Mouse (Mus musculus): ENCODE measurements at regions not wholly inside any gene's neighbourhood (a gene's known extent, or its start where the extent isn't known, plus 50 kb on each side); places are given as distances from the start of the nearest gene placed in this dataset.
A peak's percentile ranks its signal among the peaks of the same experiment; 100 is the strongest.
"Not testable (repeated sequence)": the region's sequence is repeated elsewhere in the genome, so short reads cannot be mapped to it uniquely, and the experiment has no call there.

DNA sequence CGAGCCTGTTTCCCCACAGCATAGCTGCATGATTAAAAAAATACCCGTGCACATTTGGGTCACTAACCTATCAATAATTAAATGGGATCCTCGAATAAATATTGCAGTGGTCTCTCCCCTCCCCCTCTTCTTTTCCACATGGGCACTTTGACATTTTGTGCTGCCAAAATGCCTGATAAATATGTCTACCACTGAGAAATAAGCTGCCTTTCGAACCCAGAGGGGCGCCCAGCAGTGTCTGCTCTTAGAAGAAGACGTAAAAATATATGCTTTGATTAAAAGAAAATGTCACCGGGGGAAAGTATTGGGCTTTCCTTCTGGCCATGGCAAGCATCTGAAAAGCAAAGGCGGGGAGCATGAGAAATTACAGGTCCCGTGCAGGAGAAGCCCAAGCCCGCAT, 152.6 kb upstream of the Frmd4a start:
- H3K36me3 ChIP-seq: no peaks in the 10 kb centered on the region
- no peak for ATAC-seq (ENCODE audit: low FRiP score, low read depth)
- WGBS: 62% methylated on average over 10 of the region's 10 CpGs
- no peaks in the 10 kb centered on the region for H3K9me3 ChIP-seq
- H3K27ac ChIP-seq (replicated peaks): no peak overlapping the region
- H3K4me1 ChIP-seq (replicated peaks): no peaks in the 10 kb centered on the region
- no peak overlapping the region for H3K9ac ChIP-seq
- H3K4me2 ChIP-seq: no peak overlapping the region
- H3K4me3 ChIP-seq: no peak overlapping the region
- no peaks in the 10 kb centered on the region for H3K27me3 ChIP-seq

DNA sequence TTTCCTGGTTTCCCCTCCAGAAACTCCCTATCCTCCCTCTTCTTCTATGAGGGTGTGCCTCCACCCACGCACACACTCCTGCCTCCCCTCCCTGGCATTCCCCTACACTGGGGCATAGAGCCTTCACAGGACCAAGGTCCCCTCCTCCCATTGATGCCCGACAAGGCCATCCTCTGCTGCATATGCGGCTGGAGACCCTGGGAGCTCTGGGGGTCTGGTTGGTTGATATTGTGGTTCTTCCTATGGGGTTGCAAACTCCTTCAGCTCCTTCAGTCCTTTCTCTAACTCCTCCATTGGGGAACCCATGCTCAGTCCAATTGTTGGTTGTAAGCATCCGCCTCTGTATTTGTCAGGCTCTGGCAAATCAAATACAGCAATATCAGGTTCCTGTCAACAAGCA, 150.8 kb upstream of the Frmd4a start:
- 83% methylated on average over 4 of the region's 4 CpGs for WGBS
- not testable (repeated sequence) for ATAC-seq (ENCODE audit: low FRiP score, low read depth); H3K9ac ChIP-seq; H3K4me1 ChIP-seq (replicated peaks); H3K4me3 ChIP-seq; H3K9me3 ChIP-seq; H3K27me3 ChIP-seq; H3K4me2 ChIP-seq; H3K36me3 ChIP-seq; H3K27ac ChIP-seq (replicated peaks)

DNA sequence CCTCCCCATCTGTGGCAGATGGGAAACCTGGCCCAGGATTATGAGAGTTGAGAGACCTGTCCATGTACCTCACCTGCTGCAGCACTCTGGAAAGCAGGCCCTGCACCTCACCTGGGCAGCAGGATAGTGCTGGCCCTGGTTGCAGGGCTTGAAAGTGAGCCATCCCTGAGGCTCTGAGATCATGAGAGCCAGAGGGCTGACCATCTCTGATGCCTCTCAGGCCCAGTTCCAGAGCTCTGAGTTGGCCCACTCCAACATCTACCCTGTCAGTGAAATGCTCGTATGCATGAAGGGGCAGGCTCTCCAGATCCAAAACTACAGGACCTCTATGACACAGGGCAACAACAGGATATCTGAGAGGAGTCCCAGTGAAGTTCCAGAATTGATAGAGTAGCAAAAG, 147.8 kb upstream of the Frmd4a start:
- no peaks in the 10 kb centered on the region for H3K9me3 ChIP-seq
- H3K9ac ChIP-seq: no peak overlapping the region
- no peak overlapping the region for H3K4me2 ChIP-seq
- H3K4me3 ChIP-seq: no peak overlapping the region
- no peaks in the 10 kb centered on the region for H3K36me3 ChIP-seq
- WGBS: 83% methylated on average over 1 of the region's 1 CpGs
- no peaks in the 10 kb centered on the region for H3K27me3 ChIP-seq
- no peak overlapping the region for H3K27ac ChIP-seq (replicated peaks)
- H3K4me1 ChIP-seq (replicated peaks): no peaks in the 10 kb centered on the region
- ATAC-seq (ENCODE audit: low FRiP score, low read depth): no peak

DNA sequence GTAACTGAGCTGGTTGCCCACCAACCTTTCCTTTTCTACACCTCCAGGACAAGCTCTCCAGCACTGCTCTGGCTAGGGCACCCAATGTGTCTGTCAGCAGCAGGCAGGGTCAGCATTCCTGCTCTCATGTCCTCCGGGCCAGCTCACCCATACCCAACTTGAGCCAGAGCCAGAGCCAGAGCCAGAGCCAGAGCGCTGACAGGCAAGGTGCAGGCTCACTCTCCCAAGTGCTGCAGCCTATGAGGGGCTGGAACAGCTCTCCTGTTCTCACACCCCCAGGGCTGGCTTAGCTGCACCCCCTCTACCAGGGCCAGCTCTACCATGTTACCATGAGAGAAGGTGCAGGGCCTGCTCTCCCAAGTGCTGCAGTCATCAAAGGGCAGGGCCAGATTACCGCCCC, 145.8 kb upstream of the Frmd4a start:
- Histone ChIP-seq H3K4me3 (no peak overlapping the region), H3K4me1 (replicated peaks) (no peaks in the 10 kb centered on the region), H3K27me3 (no peaks in the 10 kb centered on the region), H3K36me3 (no peaks in the 10 kb centered on the region), H3K27ac (replicated peaks) (no peak overlapping the region), H3K9me3 (0 out of 2 replicates have a peak, but pooled peaks cover 1% of the 10 kb centered on the region), H3K4me2 (no peak overlapping the region), H3K9ac (no peak overlapping the region)
- ATAC-seq (ENCODE audit: low FRiP score, low read depth): no peak
- WGBS: 85% methylated on average over 3 of the region's 3 CpGs

DNA sequence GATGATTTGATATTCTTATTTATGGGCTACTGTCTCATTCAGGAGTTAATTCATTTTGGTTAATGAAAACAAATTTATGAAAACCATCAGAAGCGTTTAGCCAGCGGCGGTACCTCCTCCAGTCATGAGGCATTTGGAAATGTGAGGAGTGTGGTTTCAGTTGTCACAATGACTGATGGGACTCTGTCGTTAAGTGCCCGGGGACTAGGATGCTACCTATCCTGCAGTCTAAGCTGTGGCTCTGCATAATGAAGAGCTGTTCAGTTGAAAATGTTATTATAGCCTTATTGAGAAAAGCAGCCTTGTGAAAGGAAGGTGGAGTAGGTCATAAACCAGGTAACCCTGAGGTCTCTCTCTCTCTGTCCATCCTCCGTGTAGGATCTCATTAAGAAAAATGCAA, 130.5 kb upstream of the Frmd4a start:
- H3K4me1 ChIP-seq (replicated peaks): peaks cover 15% of the 10 kb centered on the region
- H3K9ac ChIP-seq: no peak overlapping the region
- 39% methylated on average over 6 of the region's 6 CpGs for WGBS
- H3K4me3 ChIP-seq: no peak overlapping the region
- H3K9me3 ChIP-seq: no peaks in the 10 kb centered on the region
- no peak overlapping the region for H3K27ac ChIP-seq (replicated peaks)
- no peak overlapping the region for H3K4me2 ChIP-seq
- H3K36me3 ChIP-seq: no peaks in the 10 kb centered on the region
- ATAC-seq (ENCODE audit: low FRiP score, low read depth): peak; percentile 59; the same call in 1 of the 2 replicates
- no peaks in the 10 kb centered on the region for H3K27me3 ChIP-seq

DNA sequence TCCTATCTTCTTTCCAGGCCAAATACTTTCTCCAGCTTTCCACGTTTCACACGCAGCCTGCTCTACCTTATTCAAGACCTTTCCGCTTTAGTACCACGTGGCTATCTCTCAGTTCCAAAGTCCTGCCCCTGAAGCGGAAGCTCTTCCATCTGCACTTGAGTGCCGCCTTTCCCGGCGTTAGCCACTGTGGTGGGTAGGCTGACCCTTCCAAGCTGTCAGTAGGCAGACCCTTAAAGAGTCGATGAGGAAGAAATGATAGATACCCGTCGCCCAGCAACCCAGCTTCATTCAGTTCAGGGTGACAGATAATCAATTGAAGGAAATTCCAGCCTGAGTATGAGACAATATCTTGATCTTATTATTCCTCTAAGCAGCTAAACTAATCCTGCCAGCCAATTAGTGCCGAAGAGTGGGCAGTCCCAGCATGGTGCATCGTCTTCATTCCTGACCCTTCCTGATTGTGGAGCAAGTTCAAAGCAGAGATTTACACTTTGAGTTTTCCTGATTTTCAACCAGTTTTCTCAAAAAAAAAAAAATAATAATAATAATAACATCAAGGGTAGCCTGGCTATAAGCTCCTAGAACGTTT, 129.6 kb upstream of the Frmd4a start:
- Histone ChIP-seq H3K27me3 (no peaks in the 10 kb centered on the region), H3K9ac (no peak overlapping the region), H3K4me3 (0 out of 2 replicates have a peak overlapping the region, but pooled peaks have one; percentile 11), H3K4me2 (peak overlapping the region; percentile 42), H3K4me1 (replicated peaks) (peaks cover 15% of the 10 kb centered on the region), H3K9me3 (no peaks in the 10 kb centered on the region), H3K27ac (replicated peaks) (no peak overlapping the region), H3K36me3 (no peaks in the 10 kb centered on the region)
- 27% methylated on average over 14 of the region's 14 CpGs for WGBS
- peak; percentile 67; the same call in 1 of the 2 replicates for ATAC-seq (ENCODE audit: low FRiP score, low read depth)

DNA sequence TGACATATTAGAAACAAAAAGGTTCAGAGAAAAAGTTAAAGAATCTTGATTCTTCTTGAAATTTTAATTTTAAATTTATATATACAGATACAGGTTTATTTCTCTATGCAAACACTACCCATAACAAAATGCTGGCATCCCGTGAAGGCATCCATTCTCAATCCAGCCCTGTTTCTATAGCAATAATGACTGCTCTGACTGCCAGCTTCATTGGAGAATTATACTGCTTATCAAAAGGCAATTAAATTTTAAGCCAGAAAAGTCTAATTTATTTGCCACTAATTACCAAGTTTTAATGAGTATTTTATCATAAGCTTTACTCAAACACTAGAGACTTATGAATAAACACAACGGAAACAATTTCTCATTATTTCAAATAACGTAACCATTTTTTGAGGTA, 128.1 kb upstream of the Frmd4a start:
- Histone ChIP-seq H3K9ac (no peak overlapping the region), H3K4me2 (no peak overlapping the region)

DNA sequence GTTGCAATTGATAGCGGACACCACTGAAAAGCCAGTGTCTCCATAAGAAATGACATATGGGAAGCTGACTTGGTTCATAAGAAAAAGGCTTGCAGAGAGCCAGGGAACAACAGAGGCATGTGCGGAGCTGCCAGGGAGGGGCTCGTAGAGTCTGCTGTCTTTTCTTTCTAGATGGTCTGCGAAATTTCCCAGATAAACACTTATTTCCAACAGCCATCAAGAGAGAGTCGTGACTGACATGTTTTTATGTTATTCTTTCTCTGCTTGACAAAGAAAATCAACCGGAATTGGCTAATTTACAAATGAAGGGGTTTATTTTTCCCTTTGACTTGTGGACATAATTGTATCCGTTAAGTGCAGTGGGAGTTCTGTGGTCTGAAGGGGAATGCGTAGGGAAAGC, 127.1 kb upstream of the Frmd4a start:
- Histone ChIP-seq H3K9me3 (no peaks in the 10 kb centered on the region), H3K36me3 (no peaks in the 10 kb centered on the region), H3K4me3 (no peak overlapping the region), H3K4me2 (no peak overlapping the region), H3K4me1 (replicated peaks) (peaks cover 15% of the 10 kb centered on the region), H3K27me3 (no peaks in the 10 kb centered on the region), H3K9ac (no peak overlapping the region), H3K27ac (replicated peaks) (no peak overlapping the region)
- 45% methylated on average over 8 of the region's 8 CpGs for WGBS
- ATAC-seq (ENCODE audit: low FRiP score, low read depth): no peak

More for the DNA sequence above, 128.1 kb upstream of the Frmd4a start:
- Histone ChIP-seq H3K27ac (replicated peaks) (no peak overlapping the region), H3K4me3 (no peak overlapping the region), H3K9me3 (no peaks in the 10 kb centered on the region), H3K36me3 (no peaks in the 10 kb centered on the region), H3K27me3 (no peaks in the 10 kb centered on the region), H3K4me1 (replicated peaks) (peaks cover 15% of the 10 kb centered on the region)
- WGBS: 76% methylated on average over 3 of the region's 3 CpGs
- no peak for ATAC-seq (ENCODE audit: low FRiP score, low read depth)

DNA sequence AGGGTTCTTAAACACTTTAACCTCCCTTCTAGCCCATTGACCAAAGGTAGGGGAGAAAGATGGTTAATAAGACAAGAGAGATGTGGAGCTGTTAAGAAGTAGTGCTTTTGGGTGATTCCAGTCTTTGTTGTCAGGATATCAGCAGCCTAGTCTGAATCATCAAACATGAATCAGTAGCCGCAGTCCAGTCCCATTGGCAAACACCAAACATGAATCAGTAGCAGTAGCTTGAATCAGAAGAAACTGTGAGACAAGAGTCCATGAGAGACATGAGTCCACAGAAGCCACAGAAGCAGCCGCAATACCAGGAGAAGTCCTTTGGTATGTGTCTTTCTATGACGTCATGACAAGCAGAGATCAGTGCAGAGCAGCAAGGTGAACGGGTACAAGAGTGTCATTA, 110.5 kb upstream of the Frmd4a start:
- ATAC-seq (ENCODE audit: low FRiP score, low read depth): no peak
- Histone ChIP-seq H3K4me2 (no peak overlapping the region), H3K9ac (no peak overlapping the region), H3K9me3 (no peaks in the 10 kb centered on the region), H3K27ac (replicated peaks) (no peak overlapping the region), H3K36me3 (no peaks in the 10 kb centered on the region), H3K27me3 (no peaks in the 10 kb centered on the region), H3K4me1 (replicated peaks) (peaks cover 10% of the 10 kb centered on the region), H3K4me3 (no peak overlapping the region)
- 95% methylated on average over 4 of the region's 4 CpGs for WGBS

DNA sequence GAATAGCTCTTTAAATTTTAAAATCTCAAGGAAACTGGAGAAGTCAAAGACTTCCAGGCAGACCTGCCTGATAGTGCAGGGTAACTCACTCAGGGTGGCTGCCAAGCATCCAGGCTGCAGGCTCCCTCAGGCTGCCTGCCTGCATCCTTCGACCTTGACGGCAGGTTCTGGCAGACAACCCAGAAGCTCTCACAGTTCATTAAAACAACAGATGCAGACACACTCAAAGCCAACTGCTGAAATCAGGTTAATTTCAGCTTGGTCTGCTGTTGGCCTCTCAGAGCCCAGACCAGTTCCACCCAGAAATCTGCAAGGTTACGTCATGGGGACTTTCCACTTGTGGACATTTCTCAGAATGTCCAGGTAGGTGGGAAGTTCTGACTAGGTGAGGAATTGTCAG, 109.3 kb upstream of the Frmd4a start:
- H3K4me1 ChIP-seq (replicated peaks): peaks cover 10% of the 10 kb centered on the region
- WGBS: 56% methylated on average over 3 of the region's 3 CpGs
- peak; percentile 63; the same call in 1 of the 2 replicates for ATAC-seq (ENCODE audit: low FRiP score, low read depth)
- H3K36me3 ChIP-seq: no peaks in the 10 kb centered on the region
- no peak overlapping the region for H3K9ac ChIP-seq
- H3K9me3 ChIP-seq: no peaks in the 10 kb centered on the region
- no peak overlapping the region for H3K4me3 ChIP-seq
- no peaks in the 10 kb centered on the region for H3K27me3 ChIP-seq
- no peak overlapping the region for H3K27ac ChIP-seq (replicated peaks)
- no peak overlapping the region for H3K4me2 ChIP-seq

DNA sequence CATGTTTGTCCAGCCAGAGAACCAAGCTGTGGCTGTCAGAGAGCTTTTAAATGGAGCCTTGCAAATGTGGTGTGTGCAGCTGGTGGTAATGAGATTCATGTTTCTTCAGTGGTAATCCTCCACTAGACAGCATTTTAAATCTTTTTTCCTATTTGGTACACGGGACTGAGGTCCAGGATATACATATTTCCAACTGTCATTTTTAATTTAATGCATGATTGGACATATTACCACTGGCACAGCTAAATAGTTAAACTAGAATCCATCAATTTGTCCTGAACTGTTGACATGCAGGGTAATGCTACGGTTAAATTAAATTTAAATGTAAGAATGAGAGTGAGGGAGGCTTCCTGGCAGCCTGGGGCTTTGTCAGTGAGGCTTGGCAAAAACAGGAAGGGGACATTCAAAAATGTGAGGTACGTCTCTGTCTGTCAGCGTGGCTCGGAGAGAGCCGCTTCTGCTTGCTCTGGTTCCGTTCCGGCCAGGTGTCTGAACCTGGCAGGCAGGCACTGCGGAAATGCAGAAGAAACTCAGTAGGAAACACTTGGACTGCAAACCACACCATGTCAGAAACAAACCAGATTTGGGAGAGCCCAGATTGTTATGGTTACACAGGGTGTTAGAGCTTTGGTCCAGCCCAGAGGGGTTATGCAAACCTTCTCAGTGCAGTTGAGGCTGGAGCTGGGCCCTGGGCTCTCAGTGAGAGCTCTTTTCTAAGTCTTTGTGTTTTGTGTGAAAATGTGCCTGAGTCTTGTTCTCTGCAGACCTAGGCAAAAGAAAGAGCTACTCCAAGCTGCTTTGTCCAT, 107.2 kb upstream of the Frmd4a start:
- Histone ChIP-seq H3K9ac (no peak overlapping the region), H3K36me3 (no peaks in the 10 kb centered on the region), H3K27me3 (no peaks in the 10 kb centered on the region), H3K4me1 (replicated peaks) (peaks cover 10% of the 10 kb centered on the region), H3K27ac (replicated peaks) (peak overlapping the region; percentile 46), H3K4me2 (no peak overlapping the region), H3K4me3 (no peak overlapping the region), H3K9me3 (no peaks in the 10 kb centered on the region)
- peak; percentile 54 for ATAC-seq (ENCODE audit: low FRiP score, low read depth)
- WGBS: 40% methylated on average over 9 of the region's 9 CpGs

DNA sequence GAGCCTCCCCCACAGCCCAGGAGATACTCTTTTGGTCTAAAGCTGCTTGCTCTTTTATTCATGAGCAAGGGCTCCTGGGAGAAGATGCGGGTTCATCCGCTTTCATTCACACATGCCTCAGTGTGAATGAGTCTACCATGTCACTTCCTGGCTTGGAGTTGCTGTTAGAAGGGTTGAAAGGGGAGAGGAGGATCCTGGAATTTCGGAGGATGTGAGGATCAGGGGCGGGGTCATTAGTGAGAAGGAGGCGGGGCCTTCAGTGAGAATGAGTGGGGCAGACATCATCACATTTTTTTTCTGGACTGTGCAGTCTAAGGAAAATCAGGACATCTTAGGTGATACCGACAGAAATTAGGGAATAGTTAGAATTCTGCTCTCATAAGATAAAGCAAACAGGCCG, 102.4 kb upstream of the Frmd4a start:
- ATAC-seq (ENCODE audit: low FRiP score, low read depth): no peak
- Histone ChIP-seq H3K9me3 (no peaks in the 10 kb centered on the region), H3K4me2 (no peak overlapping the region), H3K9ac (no peak overlapping the region), H3K4me3 (no peak overlapping the region), H3K27me3 (no peaks in the 10 kb centered on the region), H3K36me3 (no peaks in the 10 kb centered on the region), H3K4me1 (replicated peaks) (peaks cover 5% of the 10 kb centered on the region), H3K27ac (replicated peaks) (no peak overlapping the region)
- whole genome bisulfite sequencing: 73% methylated on average over 7 of the region's 7 CpGs

All from hindbrain, embryonic 15.5 days (tissue).